Mouse (Mus musculus): ENCODE results near the gene Ttc22. TPM values are rescaled to one million over a fixed set of nuclear protein-coding genes. Genes with fewer than 3 reads are reported as not detected.

The Ttc22 gene
- polyA plus RNA-seq, 1 experiment from 2014 or later: 0.23 TPM

DNA sequence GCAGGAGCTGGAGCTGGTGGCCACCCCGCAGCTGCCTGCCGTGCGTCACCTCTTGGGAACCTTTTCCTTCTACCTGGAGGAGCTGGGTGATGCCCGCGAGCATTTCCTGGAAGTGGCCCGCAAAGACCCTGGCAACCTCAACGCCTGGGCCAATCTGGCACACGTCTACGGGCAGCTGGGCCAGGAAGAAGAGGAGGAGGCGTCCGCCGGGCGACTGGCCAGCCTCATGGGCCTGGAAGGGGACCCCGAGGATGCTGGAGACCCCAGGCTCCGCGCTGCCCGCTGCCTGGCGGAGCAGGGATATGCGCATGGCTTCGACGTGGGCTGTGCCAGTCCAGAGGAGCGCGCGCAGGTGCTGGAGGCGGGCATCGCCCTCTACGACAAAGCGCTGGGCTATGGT lies 480 bp downstream of the Ttc22 start:
- Histone ChIP-seq H3K27ac (no peak overlapping the region), H3K27me3 (ENCODE audit: insufficient read depth, poor library complexity, severe bottlenecking) (peaks cover 88% of the 10 kb centered on the region), H3K4me1 (peaks cover 6% of the 10 kb centered on the region), H3K9me3 (no peaks in the 10 kb centered on the region), H3K36me3 (no peaks in the 10 kb centered on the region), H3K4me3 (peak overlapping the region; percentile 31; the same call in 1 of the 2 replicates)
- no peak for DNase-seq (ENCODE audit: low spot score)
- WGBS: 26% methylated on average over 27 of the region's 28 CpGs

- WGBS: 85% methylated on average over 10 of the region's 10 CpGs
- no peak for DNase-seq (ENCODE audit: low spot score)
- peaks cover 86% of the 10 kb centered on the region for H3K27me3 ChIP-seq (ENCODE audit: insufficient read depth, poor library complexity, severe bottlenecking)
- H3K4me3 ChIP-seq: no peak overlapping the region
- H3K27ac ChIP-seq: no peak overlapping the region
- H3K36me3 ChIP-seq: no peaks in the 10 kb centered on the region
- H3K9me3 ChIP-seq: no peaks in the 10 kb centered on the region
- peaks cover 6% of the 10 kb centered on the region for H3K4me1 ChIP-seq
Measured at GRCm38 (mm10) chr4:106624271-106624670, 2.0 kb downstream of the Ttc22 start.

GRCm38 (mm10) chr4:106627809-106628208 lies 5.6 kb downstream of the Ttc22 start:
- no peak overlapping the region for H3K27ac ChIP-seq
- H3K27me3 ChIP-seq (ENCODE audit: insufficient read depth, poor library complexity, severe bottlenecking): peaks cover 87% of the 10 kb centered on the region
- H3K4me3 ChIP-seq: no peak overlapping the region
- no peak for DNase-seq (ENCODE audit: low spot score)
- 0 out of 2 replicates have a peak, but pooled peaks cover 3% of the 10 kb centered on the region for H3K4me1 ChIP-seq
- H3K9me3 ChIP-seq: no peaks in the 10 kb centered on the region
- no peaks in the 10 kb centered on the region for H3K36me3 ChIP-seq
- WGBS: 74% methylated on average over 5 of the region's 5 CpGs

DNA sequence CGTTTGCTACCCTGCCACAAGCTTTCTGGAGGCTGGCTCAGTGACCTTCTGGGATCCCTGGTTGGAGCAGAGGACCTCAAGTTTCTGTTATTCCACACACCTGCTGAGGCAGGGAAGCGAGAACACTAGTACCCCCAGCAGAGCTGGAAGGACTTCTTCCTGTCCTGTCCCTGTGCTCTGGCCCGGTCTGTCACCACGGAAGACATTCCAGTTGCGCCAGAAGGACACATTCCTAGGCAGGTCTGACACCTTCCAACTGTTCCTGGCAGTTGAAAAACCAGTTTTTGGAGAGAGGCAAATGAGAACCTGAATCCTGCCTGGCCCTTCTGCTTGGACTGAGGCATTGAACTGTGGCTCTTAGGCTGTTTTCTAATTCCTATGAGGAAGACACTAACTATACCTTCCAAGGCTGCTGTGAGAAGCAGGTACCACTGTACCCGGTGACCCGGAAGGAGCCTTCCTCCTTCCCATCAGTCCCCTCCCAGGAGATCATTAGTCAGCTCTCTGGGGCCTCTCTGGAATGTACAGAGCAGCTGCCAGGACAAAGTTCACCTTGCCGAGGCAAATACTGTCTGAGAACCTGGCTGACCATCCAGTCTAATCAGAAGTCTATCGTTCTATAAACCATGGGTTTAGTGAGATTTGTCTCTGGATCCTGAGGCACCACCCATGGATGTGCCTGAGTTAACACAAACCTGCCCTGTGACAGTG lies 6.6 kb downstream of the Ttc22 start:
- Histone ChIP-seq H3K9me3 (no peaks in the 10 kb centered on the region), H3K4me3 (no peak overlapping the region), H3K27me3 (ENCODE audit: insufficient read depth, poor library complexity, severe bottlenecking) (peaks cover 83% of the 10 kb centered on the region), H3K27ac (no peak overlapping the region), H3K4me1 (0 out of 2 replicates have a peak, but pooled peaks cover 3% of the 10 kb centered on the region), H3K36me3 (no peaks in the 10 kb centered on the region)
- 27% methylated on average over 9 of the region's 9 CpGs for WGBS
- DNase-seq (ENCODE audit: low spot score): no peak

- WGBS: 69% methylated on average over 5 of the region's 5 CpGs
- no peaks in the 10 kb centered on the region for H3K36me3 ChIP-seq
- peaks cover 83% of the 10 kb centered on the region for H3K27me3 ChIP-seq (ENCODE audit: insufficient read depth, poor library complexity, severe bottlenecking)
- H3K4me3 ChIP-seq: no peak overlapping the region
- 0 out of 2 replicates have a peak, but pooled peaks cover 3% of the 10 kb centered on the region for H3K4me1 ChIP-seq
- H3K27ac ChIP-seq: no peak overlapping the region
- DNase-seq (ENCODE audit: low spot score): no peak
- H3K9me3 ChIP-seq: no peaks in the 10 kb centered on the region
Measured at GRCm38 (mm10) chr4:106629374-106629773, 7.1 kb downstream of the Ttc22 start.

GRCm38 (mm10) chr4:106630333-106631220 lies 8.3 kb downstream of the Ttc22 start:
- H3K9me3 ChIP-seq: no peaks in the 10 kb centered on the region
- no peak overlapping the region for H3K4me3 ChIP-seq
- DNase-seq (ENCODE audit: low spot score): no peak
- H3K36me3 ChIP-seq: no peaks in the 10 kb centered on the region
- peaks cover 81% of the 10 kb centered on the region for H3K27me3 ChIP-seq (ENCODE audit: insufficient read depth, poor library complexity, severe bottlenecking)
- H3K27ac ChIP-seq: no peak overlapping the region
- 33% methylated on average over 14 of the region's 14 CpGs for WGBS
- 0 out of 2 replicates have a peak, but pooled peaks cover 3% of the 10 kb centered on the region for H3K4me1 ChIP-seq

- Histone ChIP-seq H3K9me3 (no peaks in the 10 kb centered on the region), H3K27me3 (ENCODE audit: insufficient read depth, poor library complexity, severe bottlenecking) (peaks cover 80% of the 10 kb centered on the region), H3K4me3 (no peak overlapping the region), H3K4me1 (0 out of 2 replicates have a peak, but pooled peaks cover 3% of the 10 kb centered on the region), H3K27ac (no peak overlapping the region), H3K36me3 (no peaks in the 10 kb centered on the region)
- 33% methylated on average over 1 of the region's 3 CpGs for WGBS
- DNase-seq (ENCODE audit: low spot score): no peak
Measured at GRCm38 (mm10) chr4:106632313-106632712, 10.1 kb downstream of the Ttc22 start.

GRCm38 (mm10) chr4:106633281-106634085 lies 11.3 kb downstream of the Ttc22 start:
- no peak overlapping the region for H3K4me3 ChIP-seq
- no peak overlapping the region for H3K27ac ChIP-seq
- WGBS: 35% methylated on average over 8 of the region's 8 CpGs
- DNase-seq (ENCODE audit: low spot score): no peak
- no peaks in the 10 kb centered on the region for H3K9me3 ChIP-seq
- no peaks in the 10 kb centered on the region for H3K36me3 ChIP-seq
- H3K4me1 ChIP-seq: 0 out of 2 replicates have a peak, but pooled peaks cover 3% of the 10 kb centered on the region
- H3K27me3 ChIP-seq (ENCODE audit: insufficient read depth, poor library complexity, severe bottlenecking): peaks cover 70% of the 10 kb centered on the region

DNA sequence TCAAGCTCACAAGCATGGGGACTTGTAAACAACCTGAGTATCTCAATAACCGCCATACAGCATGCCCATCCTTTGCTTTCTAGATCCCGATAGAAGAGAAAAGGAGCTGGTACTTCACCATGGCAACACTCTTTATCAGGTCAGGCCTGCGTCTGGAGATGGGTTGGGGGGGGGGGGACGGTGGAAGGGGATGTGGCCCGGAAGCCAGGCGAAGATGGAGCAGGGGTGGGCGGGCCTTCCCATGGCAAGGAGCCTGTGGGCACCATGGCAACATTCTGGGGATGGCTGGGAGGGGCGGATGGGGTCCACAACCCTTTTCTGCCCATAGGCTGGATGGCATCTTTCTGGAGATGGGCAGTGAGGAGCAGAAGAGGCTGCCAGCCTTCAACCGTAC lies 11.9 kb downstream of the Ttc22 start:
- 0 out of 2 replicates have a peak, but pooled peaks cover 3% of the 10 kb centered on the region for H3K4me1 ChIP-seq
- 42% methylated on average over 9 of the region's 9 CpGs for WGBS
- no peaks in the 10 kb centered on the region for H3K36me3 ChIP-seq
- no peak for DNase-seq (ENCODE audit: low spot score)
- H3K27ac ChIP-seq: no peak overlapping the region
- peaks cover 73% of the 10 kb centered on the region for H3K27me3 ChIP-seq (ENCODE audit: insufficient read depth, poor library complexity, severe bottlenecking)
- no peak overlapping the region for H3K4me3 ChIP-seq
- no peaks in the 10 kb centered on the region for H3K9me3 ChIP-seq

- no peak for DNase-seq (ENCODE audit: low spot score)
- H3K36me3 ChIP-seq: no peaks in the 10 kb centered on the region
- 15% methylated on average over 8 of the region's 8 CpGs for WGBS
Measured at GRCm38 (mm10) chr4:106643483-106644217, 21.4 kb downstream of the Ttc22 start.

DNA sequence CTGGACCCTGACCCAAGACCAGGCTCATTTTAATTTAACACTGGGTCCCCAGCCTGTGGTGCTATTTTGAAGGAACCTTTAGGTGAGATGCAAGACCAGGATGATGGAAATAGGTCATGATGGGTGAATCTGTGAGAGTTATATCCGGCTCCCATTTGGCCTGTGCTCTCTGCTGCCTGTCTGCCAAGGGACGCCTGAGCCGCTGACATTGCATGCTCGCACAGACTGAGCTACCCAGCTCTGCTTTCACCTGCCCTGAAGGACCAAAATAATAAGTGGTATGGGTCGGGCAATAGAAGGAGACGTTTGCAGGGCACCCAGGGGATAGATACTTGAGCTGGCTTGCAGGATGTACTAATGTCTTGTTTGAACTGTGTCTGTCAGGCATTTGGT lies 22.0 kb downstream of the Ttc22 start:
- Histone ChIP-seq H3K27ac (no peak overlapping the region), H3K9me3 (no peaks in the 10 kb centered on the region), H3K4me3 (no peak overlapping the region), H3K4me1 (peaks cover 11% of the 10 kb centered on the region), H3K27me3 (ENCODE audit: insufficient read depth, poor library complexity, severe bottlenecking) (peaks cover 29% of the 10 kb centered on the region), H3K36me3 (no peaks in the 10 kb centered on the region)
- WGBS: 64% methylated on average over 6 of the region's 6 CpGs
- no peak for DNase-seq (ENCODE audit: low spot score)

More at GRCm38 (mm10) chr4:106643483-106644217, 21.4 kb downstream of the Ttc22 start:
- Histone ChIP-seq H3K9me3 (no peaks in the 10 kb centered on the region), H3K27ac (no peak overlapping the region), H3K4me3 (no peak overlapping the region), H3K4me1 (peaks cover 11% of the 10 kb centered on the region), H3K27me3 (ENCODE audit: insufficient read depth, poor library complexity, severe bottlenecking) (peaks cover 29% of the 10 kb centered on the region)

GRCm38 (mm10) chr4:106645797-106646196 lies 23.6 kb downstream of the Ttc22 start:
- DNase-seq (ENCODE audit: low spot score): no peak
- WGBS: 80% methylated on average over 5 of the region's 5 CpGs
- H3K36me3 ChIP-seq: no peaks in the 10 kb centered on the region
- no peaks in the 10 kb centered on the region for H3K9me3 ChIP-seq
- peaks cover 29% of the 10 kb centered on the region for H3K27me3 ChIP-seq (ENCODE audit: insufficient read depth, poor library complexity, severe bottlenecking)
- H3K4me3 ChIP-seq: no peak overlapping the region
- no peak overlapping the region for H3K27ac ChIP-seq
- peaks cover 11% of the 10 kb centered on the region for H3K4me1 ChIP-seq

Measured in heart, embryonic 10.5 days (tissue).